Mouse (Mus musculus): ENCODE data around the gene Rora. TPM values are rescaled to one million over a fixed set of nuclear protein-coding genes. Genes with fewer than 3 reads are reported as not detected.

Rora gene
- polyA plus RNA-seq, 1 experiment from 2014 or later = 4.3 TPM

- no peak for ATAC-seq (ENCODE audit: low FRiP score)
- Histone ChIP-seq H3K4me3 (ENCODE audit: low read depth, low read length) (no peak overlapping the region), H3K9ac (ENCODE audit: low read length) (no peak overlapping the region), H3K27ac (ENCODE audit: low read depth, low read length) (no peak overlapping the region), H3K36me3 (ENCODE audit: control insufficient read depth, insufficient read depth, low read length) (no peaks in the 10 kb centered on the region), H3K9me3 (ENCODE audit: control insufficient read depth, low read length) (no peaks in the 10 kb centered on the region), H3K4me1 (ENCODE audit: control insufficient read depth, insufficient read depth, low read length) (peaks cover 6% of the 10 kb centered on the region), H3K27me3 (ENCODE audit: control insufficient read depth, insufficient read depth, low read length) (no peaks in the 10 kb centered on the region), H3K4me2 (no peak overlapping the region)
- WGBS = 89% methylated on average over 9 of the region's 9 CpGs
- no peak for DNase-seq (ENCODE audit: low spot score, missing footprints)
Measured at GRCm38 (mm10) chr9:68884451-68885035, 231.0 kb downstream of the Rora start.

DNA sequence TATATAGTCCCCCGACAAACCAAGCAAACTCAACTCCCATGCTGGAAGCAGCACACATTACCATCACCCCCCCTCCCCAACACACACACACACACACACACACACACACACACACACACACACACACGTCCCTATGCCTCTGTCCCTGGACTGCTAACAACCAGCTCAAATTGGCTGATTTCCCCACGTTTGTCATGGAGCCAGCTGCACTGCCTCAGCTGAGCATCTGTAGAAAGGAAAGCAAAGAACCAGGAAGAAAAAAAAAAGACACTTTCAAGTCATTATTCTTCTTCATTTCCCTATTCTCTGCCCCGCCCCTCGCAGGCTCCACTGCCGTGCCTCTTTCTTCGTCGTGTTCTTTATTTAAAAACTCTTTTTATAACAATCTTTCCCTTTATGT is 235.1 kb downstream of the Rora start:
- WGBS = 69% methylated on average over 8 of the region's 8 CpGs
- no peaks in the 10 kb centered on the region for H3K9me3 ChIP-seq (ENCODE audit: control insufficient read depth, low read length)
- no peaks in the 10 kb centered on the region for H3K36me3 ChIP-seq (ENCODE audit: control insufficient read depth, insufficient read depth, low read length)
- no peaks in the 10 kb centered on the region for H3K4me1 ChIP-seq (ENCODE audit: control insufficient read depth, insufficient read depth, low read length)
- H3K27ac ChIP-seq (ENCODE audit: low read depth, low read length) = no peak overlapping the region
- H3K9ac ChIP-seq (ENCODE audit: low read length) = no peak overlapping the region
- no peak overlapping the region for H3K4me3 ChIP-seq (ENCODE audit: low read depth, low read length)
- no peak overlapping the region for H3K4me2 ChIP-seq
- H3K27me3 ChIP-seq (ENCODE audit: control insufficient read depth, insufficient read depth, low read length) = no peaks in the 10 kb centered on the region
- no peak for DNase-seq (ENCODE audit: low spot score, missing footprints)
- no peak for ATAC-seq (ENCODE audit: low FRiP score)

DNA sequence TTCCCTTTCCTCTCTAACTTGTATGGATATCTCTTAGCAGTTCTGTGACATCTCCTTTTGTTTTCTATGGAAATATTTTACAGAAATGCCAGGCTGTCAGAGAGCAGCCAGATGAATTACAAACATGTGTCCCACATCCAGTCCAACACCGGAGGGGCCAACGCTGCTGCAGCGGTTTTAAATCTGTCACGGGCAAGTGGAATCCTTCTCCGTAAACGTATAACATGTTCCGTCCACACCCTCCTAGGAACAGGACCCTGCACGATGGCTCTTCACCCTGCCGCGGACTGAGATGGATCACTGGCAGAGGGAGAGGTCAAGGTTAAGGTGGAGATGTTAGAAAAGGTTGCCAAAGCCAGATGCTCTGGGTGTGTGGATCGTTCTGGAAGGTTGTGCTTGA is 237.8 kb downstream of the Rora start:
- Histone ChIP-seq H3K4me3 (ENCODE audit: low read depth, low read length) (no peak overlapping the region), H3K9ac (ENCODE audit: low read length) (no peak overlapping the region), H3K36me3 (ENCODE audit: control insufficient read depth, insufficient read depth, low read length) (no peaks in the 10 kb centered on the region), H3K27me3 (ENCODE audit: control insufficient read depth, insufficient read depth, low read length) (no peaks in the 10 kb centered on the region), H3K27ac (ENCODE audit: low read depth, low read length) (no peak overlapping the region), H3K4me1 (ENCODE audit: control insufficient read depth, insufficient read depth, low read length) (no peaks in the 10 kb centered on the region), H3K9me3 (ENCODE audit: control insufficient read depth, low read length) (no peaks in the 10 kb centered on the region), H3K4me2 (no peak overlapping the region)
- 88% methylated on average over 11 of the region's 11 CpGs for WGBS
- DNase-seq (ENCODE audit: low spot score, missing footprints) (no peak), ATAC-seq (ENCODE audit: low FRiP score) (no peak)

GRCm38 (mm10) chr9:68892356-68892755 is 238.8 kb downstream of the Rora start:
- 96% methylated on average over 4 of the region's 4 CpGs for WGBS

GRCm38 (mm10) chr9:68892859-68893258 is 239.3 kb downstream of the Rora start:
- Histone ChIP-seq H3K36me3 (ENCODE audit: control insufficient read depth, insufficient read depth, low read length) (no peaks in the 10 kb centered on the region), H3K4me1 (ENCODE audit: control insufficient read depth, insufficient read depth, low read length) (no peaks in the 10 kb centered on the region), H3K27ac (ENCODE audit: low read depth, low read length) (no peak overlapping the region), H3K9me3 (ENCODE audit: control insufficient read depth, low read length) (no peaks in the 10 kb centered on the region), H3K4me2 (no peak overlapping the region), H3K9ac (ENCODE audit: low read length) (no peak overlapping the region), H3K4me3 (ENCODE audit: low read depth, low read length) (no peak overlapping the region), H3K27me3 (ENCODE audit: control insufficient read depth, insufficient read depth, low read length) (no peaks in the 10 kb centered on the region)
- no peak for ATAC-seq (ENCODE audit: low FRiP score)
- no peak for DNase-seq (ENCODE audit: low spot score, missing footprints)
- 89% methylated on average over 6 of the region's 6 CpGs for WGBS

More at GRCm38 (mm10) chr9:68892356-68892755, 238.8 kb downstream of the Rora start:
- no peaks in the 10 kb centered on the region for H3K9me3 ChIP-seq (ENCODE audit: control insufficient read depth, low read length)
- no peak overlapping the region for H3K4me3 ChIP-seq (ENCODE audit: low read depth, low read length)
- H3K27me3 ChIP-seq (ENCODE audit: control insufficient read depth, insufficient read depth, low read length) = no peaks in the 10 kb centered on the region
- no peaks in the 10 kb centered on the region for H3K36me3 ChIP-seq (ENCODE audit: control insufficient read depth, insufficient read depth, low read length)
- no peak for ATAC-seq (ENCODE audit: low FRiP score)
- H3K4me2 ChIP-seq = no peak overlapping the region
- H3K9ac ChIP-seq (ENCODE audit: low read length) = no peak overlapping the region
- no peak for DNase-seq (ENCODE audit: low spot score, missing footprints)
- no peaks in the 10 kb centered on the region for H3K4me1 ChIP-seq (ENCODE audit: control insufficient read depth, insufficient read depth, low read length)
- H3K27ac ChIP-seq (ENCODE audit: low read depth, low read length) = no peak overlapping the region

DNA sequence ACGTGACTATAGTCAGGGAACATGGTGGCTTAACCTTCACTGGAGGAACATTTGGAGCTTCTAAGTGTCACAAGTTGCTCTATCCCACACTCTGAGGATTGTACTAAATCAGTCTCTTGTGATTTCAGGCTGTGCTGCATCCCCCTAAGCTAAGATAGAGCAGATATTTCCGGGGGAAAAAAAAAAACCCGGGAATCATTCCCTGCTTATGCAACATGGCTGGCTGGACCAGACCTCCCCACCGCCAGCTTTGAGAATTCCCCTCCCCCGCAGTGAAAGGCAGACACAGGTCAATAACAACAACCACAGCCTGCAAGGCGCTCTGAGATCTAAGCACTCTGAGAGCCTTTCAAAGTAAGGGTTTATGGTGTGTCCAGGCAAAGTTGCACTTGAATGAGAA is 244.7 kb downstream of the Rora start:
- H3K4me1 ChIP-seq (ENCODE audit: control insufficient read depth, insufficient read depth, low read length) = no peaks in the 10 kb centered on the region
- no peak overlapping the region for H3K9ac ChIP-seq (ENCODE audit: low read length)
- H3K27me3 ChIP-seq (ENCODE audit: control insufficient read depth, insufficient read depth, low read length) = no peaks in the 10 kb centered on the region
- H3K36me3 ChIP-seq (ENCODE audit: control insufficient read depth, insufficient read depth, low read length) = no peaks in the 10 kb centered on the region
- no peak overlapping the region for H3K4me2 ChIP-seq
- H3K9me3 ChIP-seq (ENCODE audit: control insufficient read depth, low read length) = no peaks in the 10 kb centered on the region
- WGBS = 82% methylated on average over 6 of the region's 6 CpGs
- no peak for ATAC-seq (ENCODE audit: low FRiP score)
- no peak overlapping the region for H3K4me3 ChIP-seq (ENCODE audit: low read depth, low read length)
- DNase-seq (ENCODE audit: low spot score, missing footprints) = no peak
- no peak overlapping the region for H3K27ac ChIP-seq (ENCODE audit: low read depth, low read length)

DNA sequence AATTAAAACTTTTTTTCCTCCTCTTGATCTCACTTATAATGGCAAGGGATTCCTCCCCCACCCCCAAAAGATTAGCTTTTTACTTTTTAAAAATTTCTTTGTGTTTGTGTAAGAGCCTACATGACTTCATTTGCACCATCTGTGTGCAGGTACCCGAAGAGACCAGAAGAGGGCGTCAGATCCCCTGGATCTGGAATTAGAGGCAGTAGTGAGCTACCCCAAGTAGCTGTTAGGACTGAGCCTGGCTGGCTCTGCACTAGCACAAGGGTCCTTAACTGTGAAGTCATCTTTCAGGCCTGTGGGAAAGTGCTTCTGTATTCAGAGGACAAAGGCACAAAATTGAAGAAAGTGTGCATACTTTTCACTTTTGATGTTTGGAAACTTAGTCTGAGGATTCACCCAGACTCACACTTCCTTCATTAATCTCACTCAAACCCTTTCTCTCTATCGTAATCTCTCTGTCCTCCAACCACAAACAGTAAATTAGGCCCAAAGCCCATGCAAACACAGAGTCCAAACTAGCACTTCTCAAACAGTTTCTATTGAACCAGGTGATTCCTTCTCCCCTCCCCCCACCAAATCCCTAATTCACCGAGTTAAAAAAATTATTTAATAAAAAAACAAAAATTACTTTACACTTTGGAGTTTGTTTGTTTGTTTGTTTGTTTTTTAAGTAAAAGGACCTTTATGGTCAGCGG is 246.1 kb downstream of the Rora start:
- DNase-seq (ENCODE audit: low spot score, missing footprints) = no peak
- H3K4me3 ChIP-seq (ENCODE audit: low read depth, low read length) = no peak overlapping the region
- no peak overlapping the region for H3K4me2 ChIP-seq
- no peak for ATAC-seq (ENCODE audit: low FRiP score)
- no peaks in the 10 kb centered on the region for H3K36me3 ChIP-seq (ENCODE audit: control insufficient read depth, insufficient read depth, low read length)
- H3K9me3 ChIP-seq (ENCODE audit: control insufficient read depth, low read length) = no peaks in the 10 kb centered on the region
- no peak overlapping the region for H3K27ac ChIP-seq (ENCODE audit: low read depth, low read length)
- H3K27me3 ChIP-seq (ENCODE audit: control insufficient read depth, insufficient read depth, low read length) = no peaks in the 10 kb centered on the region
- H3K4me1 ChIP-seq (ENCODE audit: control insufficient read depth, insufficient read depth, low read length) = no peaks in the 10 kb centered on the region
- H3K9ac ChIP-seq (ENCODE audit: low read length) = no peak overlapping the region
- 88% methylated on average over 5 of the region's 5 CpGs for WGBS

GRCm38 (mm10) chr9:68906361-68906883 is 252.8 kb downstream of the Rora start:
- Histone ChIP-seq H3K4me2 (no peak overlapping the region), H3K36me3 (ENCODE audit: control insufficient read depth, insufficient read depth, low read length) (no peaks in the 10 kb centered on the region), H3K9ac (ENCODE audit: low read length) (no peak overlapping the region), H3K27me3 (ENCODE audit: control insufficient read depth, insufficient read depth, low read length) (no peaks in the 10 kb centered on the region), H3K4me3 (ENCODE audit: low read depth, low read length) (no peak overlapping the region), H3K9me3 (ENCODE audit: control insufficient read depth, low read length) (no peaks in the 10 kb centered on the region), H3K27ac (ENCODE audit: low read depth, low read length) (no peak overlapping the region), H3K4me1 (ENCODE audit: control insufficient read depth, insufficient read depth, low read length) (no peaks in the 10 kb centered on the region)
- 70% methylated on average over 6 of the region's 6 CpGs for WGBS
- no peak for ATAC-seq (ENCODE audit: low FRiP score)
- no peak for DNase-seq (ENCODE audit: low spot score, missing footprints)

GRCm38 (mm10) chr9:68912483-68913151 is 259.0 kb downstream of the Rora start:
- DNase-seq (ENCODE audit: low spot score, missing footprints) (no peak), ATAC-seq (ENCODE audit: low FRiP score) (no peak)
- H3K27ac ChIP-seq (ENCODE audit: low read depth, low read length) = no peak overlapping the region
- no peaks in the 10 kb centered on the region for H3K4me1 ChIP-seq (ENCODE audit: control insufficient read depth, insufficient read depth, low read length)
- H3K4me3 ChIP-seq (ENCODE audit: low read depth, low read length) = no peak overlapping the region
- no peaks in the 10 kb centered on the region for H3K9me3 ChIP-seq (ENCODE audit: control insufficient read depth, low read length)
- 50% methylated on average over 8 of the region's 8 CpGs for WGBS
- H3K4me2 ChIP-seq = no peak overlapping the region
- no peaks in the 10 kb centered on the region for H3K27me3 ChIP-seq (ENCODE audit: control insufficient read depth, insufficient read depth, low read length)
- no peaks in the 10 kb centered on the region for H3K36me3 ChIP-seq (ENCODE audit: control insufficient read depth, insufficient read depth, low read length)
- no peak overlapping the region for H3K9ac ChIP-seq (ENCODE audit: low read length)

Data from midbrain, embryonic 11.5 days (tissue).